Mouse (Mus musculus): ENCODE data around the gene Camta1. TPM values are rescaled to one million over a fixed set of nuclear protein-coding genes. Genes with fewer than 3 reads are reported as not detected.

The Camta1 gene
- polyA plus RNA-seq, 1 experiment from 2014 or later, result 206 TPM

- ATAC-seq (ENCODE audit: low read depth), result no peak
- WGBS, result 54% methylated on average over 14 of the region's 14 CpGs
- no peaks in the 10 kb centered on the region for H3K27me3 ChIP-seq (ENCODE audit: control insufficient read depth, insufficient read depth, low read length)
- no peaks in the 10 kb centered on the region for H3K36me3 ChIP-seq (ENCODE audit: control insufficient read depth, insufficient read depth, low read length)
- no peaks in the 10 kb centered on the region for H3K9me3 ChIP-seq (ENCODE audit: control insufficient read depth, low read length)
- no peaks in the 10 kb centered on the region for H3K4me1 ChIP-seq (ENCODE audit: control insufficient read depth, insufficient read depth, low read length)
- no peak overlapping the region for H3K27ac ChIP-seq (ENCODE audit: low read depth, low read length)
- no peak overlapping the region for H3K4me3 ChIP-seq (ENCODE audit: low read depth, low read length)
- H3K4me2 ChIP-seq (ENCODE audit: low read depth, low read length), result peak overlapping the region; percentile 15; the same call in 1 of the 2 replicates
- H3K9ac ChIP-seq (replicated peaks; ENCODE audit: low read depth, low read length), result no peak overlapping the region
These were observed 14.7 kb upstream of the Camta1 start for GRCm38 (mm10) chr4:151876400-151876799.

DNA sequence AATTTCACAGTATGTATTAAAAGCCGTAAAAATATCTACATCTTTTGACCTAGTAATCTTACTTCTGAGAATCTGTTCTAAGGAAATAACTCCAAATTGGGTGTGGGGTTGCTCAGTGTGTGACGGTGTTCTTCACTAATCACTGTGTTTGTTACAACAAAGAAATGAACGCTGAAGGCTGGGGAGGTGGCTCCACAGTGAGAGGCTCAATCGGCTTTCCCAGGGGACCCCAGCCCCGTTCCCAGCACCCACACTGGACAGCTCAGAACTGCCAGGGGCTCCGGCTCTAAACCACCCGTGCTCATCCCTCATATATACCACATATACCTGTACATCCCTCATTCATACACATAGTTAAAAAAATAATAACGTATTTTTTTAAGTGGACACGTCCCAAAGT lies 1.8 kb upstream of the Camta1 start:
- H3K9ac ChIP-seq (replicated peaks; ENCODE audit: low read depth, low read length), result no peak overlapping the region
- H3K27me3 ChIP-seq (ENCODE audit: control insufficient read depth, insufficient read depth, low read length), result no peaks in the 10 kb centered on the region
- no peak overlapping the region for H3K27ac ChIP-seq (ENCODE audit: low read depth, low read length)
- H3K9me3 ChIP-seq (ENCODE audit: control insufficient read depth, low read length), result no peaks in the 10 kb centered on the region
- 58% methylated on average over 9 of the region's 9 CpGs for WGBS
- ATAC-seq (ENCODE audit: low read depth), result no peak
- H3K36me3 ChIP-seq (ENCODE audit: control insufficient read depth, insufficient read depth, low read length), result no peaks in the 10 kb centered on the region
- H3K4me2 ChIP-seq (ENCODE audit: low read depth, low read length), result peak overlapping the region; percentile 86
- peaks cover 22% of the 10 kb centered on the region for H3K4me1 ChIP-seq (ENCODE audit: control insufficient read depth, insufficient read depth, low read length)
- no peak overlapping the region; the same call in 1 of the 2 replicates for H3K4me3 ChIP-seq (ENCODE audit: low read depth, low read length)

- Histone ChIP-seq H3K27me3 (ENCODE audit: control insufficient read depth, insufficient read depth, low read length) (no peaks in the 10 kb centered on the region), H3K36me3 (ENCODE audit: control insufficient read depth, insufficient read depth, low read length) (no peaks in the 10 kb centered on the region), H3K4me3 (ENCODE audit: low read depth, low read length) (peak overlapping the region; percentile 74), H3K9me3 (ENCODE audit: control insufficient read depth, low read length) (no peaks in the 10 kb centered on the region), H3K4me2 (ENCODE audit: low read depth, low read length) (peak overlapping the region; percentile 85), H3K9ac (replicated peaks; ENCODE audit: low read depth, low read length) (peak overlapping the region; percentile 90), H3K27ac (ENCODE audit: low read depth, low read length) (peak overlapping the region; percentile 88), H3K4me1 (ENCODE audit: control insufficient read depth, insufficient read depth, low read length) (peaks cover 22% of the 10 kb centered on the region)
- 1% methylated on average over 8 of the region's 58 CpGs for WGBS
- ATAC-seq (ENCODE audit: low read depth), result no peak
These were observed 238 bp downstream of the Camta1 start for GRCm38 (mm10) chr4:151861471-151861805.

DNA sequence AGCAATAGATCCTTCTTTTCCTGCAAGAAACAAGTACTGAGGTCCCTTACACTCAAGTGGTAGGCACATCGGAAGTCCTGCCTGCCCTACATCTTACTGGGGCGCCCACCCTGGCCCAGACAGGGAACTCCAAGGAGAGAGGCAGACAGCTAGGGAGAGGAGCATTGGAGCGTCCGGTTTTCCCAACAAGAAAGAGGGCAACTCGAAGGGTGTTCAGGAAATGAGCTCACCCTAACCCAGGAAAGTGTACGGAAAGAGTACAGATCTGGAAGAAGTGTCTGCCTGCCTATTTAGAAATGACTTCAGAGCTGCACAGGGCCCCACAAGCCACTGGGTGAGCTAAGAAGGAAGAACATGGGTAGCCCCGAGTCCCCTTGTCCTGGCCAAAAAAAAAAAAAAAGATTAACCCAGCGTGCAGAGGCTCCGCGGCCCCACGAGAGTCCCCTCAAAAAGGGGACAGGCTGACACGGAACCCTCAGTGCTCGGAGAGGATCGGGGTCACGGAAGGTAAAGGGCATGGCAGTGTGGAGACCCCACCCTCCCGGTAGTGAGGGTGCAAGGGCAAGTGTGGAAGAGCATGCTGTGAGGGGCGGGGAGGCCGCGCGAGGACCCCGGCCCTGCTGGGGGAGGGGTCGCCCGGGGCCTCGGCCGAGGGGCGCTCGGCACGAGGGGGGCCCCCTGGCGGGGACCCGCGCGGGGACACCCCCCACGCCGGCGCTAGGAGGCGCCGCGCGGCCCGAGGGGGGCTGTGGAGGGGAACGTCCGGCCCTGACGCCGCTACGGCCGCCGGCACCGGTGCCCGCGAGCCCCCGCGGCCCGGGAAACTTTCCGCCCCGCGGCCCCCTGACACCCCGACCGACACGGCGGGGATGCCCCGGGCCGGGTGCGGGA lies 990 bp downstream of the Camta1 start:
- H3K4me3 ChIP-seq (ENCODE audit: low read depth, low read length), result peak overlapping the region; percentile 74
- peak overlapping the region; percentile 90 for H3K9ac ChIP-seq (replicated peaks; ENCODE audit: low read depth, low read length)
- ATAC-seq (ENCODE audit: low read depth), result no peak
- no peaks in the 10 kb centered on the region for H3K9me3 ChIP-seq (ENCODE audit: control insufficient read depth, low read length)
- H3K27ac ChIP-seq (ENCODE audit: low read depth, low read length), result peak overlapping the region; percentile 88
- H3K36me3 ChIP-seq (ENCODE audit: control insufficient read depth, insufficient read depth, low read length), result no peaks in the 10 kb centered on the region
- 3% methylated on average over 48 of the region's 63 CpGs for WGBS
- H3K4me1 ChIP-seq (ENCODE audit: control insufficient read depth, insufficient read depth, low read length), result peaks cover 22% of the 10 kb centered on the region
- no peaks in the 10 kb centered on the region for H3K27me3 ChIP-seq (ENCODE audit: control insufficient read depth, insufficient read depth, low read length)
- peak overlapping the region; percentile 85 for H3K4me2 ChIP-seq (ENCODE audit: low read depth, low read length)

GRCm38 (mm10) chr4:151859275-151859674 lies 2.4 kb downstream of the Camta1 start:
- H3K4me2 ChIP-seq (ENCODE audit: low read depth, low read length), result no peak overlapping the region

GRCm38 (mm10) chr4:151853949-151854348 lies 7.7 kb downstream of the Camta1 start:
- H3K27me3 ChIP-seq (ENCODE audit: control insufficient read depth, insufficient read depth, low read length), result no peaks in the 10 kb centered on the region
- H3K4me3 ChIP-seq (ENCODE audit: low read depth, low read length), result no peak overlapping the region
- ATAC-seq (ENCODE audit: low read depth), result no peak
- H3K4me1 ChIP-seq (ENCODE audit: control insufficient read depth, insufficient read depth, low read length), result peaks cover 8% of the 10 kb centered on the region
- WGBS, result 70% methylated on average over 3 of the region's 3 CpGs
- no peaks in the 10 kb centered on the region for H3K9me3 ChIP-seq (ENCODE audit: control insufficient read depth, low read length)
- H3K9ac ChIP-seq (replicated peaks; ENCODE audit: low read depth, low read length), result no peak overlapping the region
- no peak overlapping the region for H3K4me2 ChIP-seq (ENCODE audit: low read depth, low read length)
- no peaks in the 10 kb centered on the region for H3K36me3 ChIP-seq (ENCODE audit: control insufficient read depth, insufficient read depth, low read length)
- H3K27ac ChIP-seq (ENCODE audit: low read depth, low read length), result no peak overlapping the region

More at GRCm38 (mm10) chr4:151859275-151859674, 2.4 kb downstream of the Camta1 start:
- peaks cover 22% of the 10 kb centered on the region for H3K4me1 ChIP-seq (ENCODE audit: control insufficient read depth, insufficient read depth, low read length)
- H3K9me3 ChIP-seq (ENCODE audit: control insufficient read depth, low read length), result no peaks in the 10 kb centered on the region
- WGBS, result 90% methylated on average over 7 of the region's 7 CpGs
- H3K27me3 ChIP-seq (ENCODE audit: control insufficient read depth, insufficient read depth, low read length), result no peaks in the 10 kb centered on the region
- no peak overlapping the region for H3K27ac ChIP-seq (ENCODE audit: low read depth, low read length)
- no peak overlapping the region for H3K4me3 ChIP-seq (ENCODE audit: low read depth, low read length)
- ATAC-seq (ENCODE audit: low read depth), result no peak
- H3K36me3 ChIP-seq (ENCODE audit: control insufficient read depth, insufficient read depth, low read length), result no peaks in the 10 kb centered on the region
- no peak overlapping the region for H3K9ac ChIP-seq (replicated peaks; ENCODE audit: low read depth, low read length)

GRCm38 (mm10) chr4:151851179-151851578 lies 10.5 kb downstream of the Camta1 start:
- WGBS, result 63% methylated on average over 2 of the region's 2 CpGs
- Histone ChIP-seq H3K36me3 (ENCODE audit: control insufficient read depth, insufficient read depth, low read length) (no peaks in the 10 kb centered on the region), H3K4me2 (ENCODE audit: low read depth, low read length) (no peak overlapping the region), H3K27ac (ENCODE audit: low read depth, low read length) (no peak overlapping the region), H3K4me3 (ENCODE audit: low read depth, low read length) (no peak overlapping the region), H3K9me3 (ENCODE audit: control insufficient read depth, low read length) (no peaks in the 10 kb centered on the region), H3K4me1 (ENCODE audit: control insufficient read depth, insufficient read depth, low read length) (peaks cover 4% of the 10 kb centered on the region; the same call in 1 of the 2 replicates), H3K9ac (replicated peaks; ENCODE audit: low read depth, low read length) (no peak overlapping the region), H3K27me3 (ENCODE audit: control insufficient read depth, insufficient read depth, low read length) (no peaks in the 10 kb centered on the region)
- no peak for ATAC-seq (ENCODE audit: low read depth)

- Histone ChIP-seq H3K4me1 (ENCODE audit: control insufficient read depth, insufficient read depth, low read length) (no peaks in the 10 kb centered on the region), H3K27me3 (ENCODE audit: control insufficient read depth, insufficient read depth, low read length) (no peaks in the 10 kb centered on the region), H3K9ac (replicated peaks; ENCODE audit: low read depth, low read length) (no peak overlapping the region), H3K9me3 (ENCODE audit: control insufficient read depth, low read length) (no peaks in the 10 kb centered on the region), H3K4me3 (ENCODE audit: low read depth, low read length) (no peak overlapping the region), H3K27ac (ENCODE audit: low read depth, low read length) (no peak overlapping the region), H3K4me2 (ENCODE audit: low read depth, low read length) (no peak overlapping the region), H3K36me3 (ENCODE audit: control insufficient read depth, insufficient read depth, low read length) (no peaks in the 10 kb centered on the region)
- WGBS, result 28% methylated on average over 2 of the region's 2 CpGs
- ATAC-seq (ENCODE audit: low read depth), result no peak
These were observed 19.1 kb downstream of the Camta1 start for GRCm38 (mm10) chr4:151842591-151842990.

DNA sequence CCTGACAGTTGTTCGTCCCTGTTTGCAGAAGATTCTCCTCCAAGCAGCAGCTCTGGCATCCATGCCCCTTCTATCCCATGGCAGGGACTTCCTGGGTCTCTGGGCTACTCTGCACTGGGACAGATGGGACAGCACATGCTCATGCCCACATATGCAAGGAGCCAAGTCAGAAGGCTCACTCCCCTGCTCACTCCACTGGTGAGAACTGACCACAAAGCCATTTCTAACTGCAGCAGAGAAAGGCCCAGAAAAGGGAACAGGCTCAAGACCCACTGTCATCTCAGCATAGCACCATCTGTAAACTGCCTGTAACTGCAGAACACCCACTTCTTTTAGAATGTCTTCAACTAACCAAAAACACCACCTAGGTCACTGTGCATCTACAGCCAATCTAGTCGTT lies 23.2 kb downstream of the Camta1 start:
- H3K4me1 ChIP-seq (ENCODE audit: control insufficient read depth, insufficient read depth, low read length), result no peaks in the 10 kb centered on the region
- no peak overlapping the region for H3K4me3 ChIP-seq (ENCODE audit: low read depth, low read length)
- H3K27ac ChIP-seq (ENCODE audit: low read depth, low read length), result no peak overlapping the region
- no peaks in the 10 kb centered on the region for H3K27me3 ChIP-seq (ENCODE audit: control insufficient read depth, insufficient read depth, low read length)
- no peaks in the 10 kb centered on the region for H3K36me3 ChIP-seq (ENCODE audit: control insufficient read depth, insufficient read depth, low read length)
- WGBS, result 82% methylated on average over 2 of the region's 2 CpGs
- no peak overlapping the region for H3K4me2 ChIP-seq (ENCODE audit: low read depth, low read length)
- no peaks in the 10 kb centered on the region for H3K9me3 ChIP-seq (ENCODE audit: control insufficient read depth, low read length)
- ATAC-seq (ENCODE audit: low read depth), result no peak
- no peak overlapping the region for H3K9ac ChIP-seq (replicated peaks; ENCODE audit: low read depth, low read length)
